Mouse (Mus musculus): ENCODE data around the gene Egr2. TPM values are rescaled to one million over a fixed set of nuclear protein-coding genes. Genes with fewer than 3 reads are reported as not detected.

Egr2 gene
- polyA plus RNA-seq, 1 experiment from 2014 or later = 1.5 TPM

DNA sequence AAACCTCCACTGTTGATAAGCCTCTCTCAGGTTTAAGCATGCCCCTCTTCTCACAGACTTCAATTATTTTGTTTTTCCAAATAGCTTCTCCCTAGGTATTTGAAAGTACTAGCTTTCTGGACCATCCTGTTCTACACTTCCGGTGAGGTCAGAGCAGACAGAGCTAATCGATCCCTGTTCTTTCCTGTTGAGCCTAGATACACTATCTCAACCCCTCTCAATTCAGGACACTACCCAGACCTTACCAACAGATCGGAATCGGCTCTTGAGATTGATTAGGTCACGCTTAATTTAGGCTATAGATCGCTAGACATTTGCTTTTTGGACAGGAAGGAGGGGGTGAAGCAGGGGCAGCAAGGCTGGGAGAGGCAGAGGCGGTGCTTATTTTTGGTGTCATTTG, 22.4 kb upstream of the Egr2 start:
- H3K36me3 ChIP-seq = no peaks in the 10 kb centered on the region
- no peaks in the 10 kb centered on the region for H3K27me3 ChIP-seq (replicated peaks)
- no peaks in the 10 kb centered on the region for H3K9me3 ChIP-seq
- H3K4me2 ChIP-seq (replicated peaks) = no peak overlapping the region
- no peak overlapping the region for H3K4me3 ChIP-seq
- no peak overlapping the region for H3K9ac ChIP-seq
- H3K4me1 ChIP-seq = no peaks in the 10 kb centered on the region
- ATAC-seq (ENCODE audit: low FRiP score, low read depth) = no peak
- no peak overlapping the region for H3K27ac ChIP-seq
- WGBS = 44% methylated on average over 7 of the region's 7 CpGs

DNA sequence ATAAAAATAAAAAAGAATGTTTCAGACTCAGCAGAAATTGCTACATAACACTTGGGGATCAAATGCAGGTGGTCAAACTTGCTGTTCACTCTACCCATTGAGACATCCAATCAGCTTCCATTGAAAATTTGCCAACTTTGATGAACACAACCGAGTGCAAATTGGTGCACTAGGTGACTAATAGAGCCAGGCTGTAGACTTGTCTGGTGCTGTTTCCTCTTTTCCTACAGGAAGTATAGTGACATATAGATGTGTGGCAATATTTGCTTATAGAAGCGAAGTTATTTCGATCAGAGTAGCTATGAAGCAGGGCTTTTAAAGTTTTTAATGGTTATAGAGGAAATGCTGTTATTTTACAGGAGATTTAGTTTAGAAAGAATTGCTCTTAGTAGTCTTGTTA, 16.5 kb upstream of the Egr2 start:
- no peak for ATAC-seq (ENCODE audit: low FRiP score, low read depth)
- H3K4me1 ChIP-seq = no peaks in the 10 kb centered on the region
- no peak overlapping the region for H3K27ac ChIP-seq
- 94% methylated on average over 3 of the region's 3 CpGs for whole genome bisulfite sequencing
- no peak overlapping the region for H3K9ac ChIP-seq
- H3K4me2 ChIP-seq (replicated peaks) = no peak overlapping the region
- no peaks in the 10 kb centered on the region for H3K9me3 ChIP-seq
- no peaks in the 10 kb centered on the region for H3K27me3 ChIP-seq (replicated peaks)
- H3K36me3 ChIP-seq = no peaks in the 10 kb centered on the region
- no peak overlapping the region for H3K4me3 ChIP-seq

DNA sequence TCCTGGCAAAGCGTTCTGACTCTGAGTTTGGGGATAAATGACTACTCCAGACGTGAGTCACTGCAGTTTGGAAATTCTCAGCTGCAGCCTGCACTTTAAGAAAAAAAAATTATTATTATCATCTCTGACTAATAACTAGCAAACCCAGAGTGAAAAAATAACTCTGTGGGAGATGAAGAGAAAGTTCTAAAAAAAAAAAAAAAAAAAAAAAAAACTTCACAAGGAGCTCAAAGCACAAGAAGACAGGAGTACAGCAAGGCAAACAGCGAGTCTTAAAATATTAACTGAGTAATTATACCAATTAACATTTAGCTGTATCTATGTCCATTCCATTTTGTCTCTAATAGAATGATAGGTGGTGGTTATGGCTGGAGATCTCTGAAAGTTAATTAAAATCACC, 11.1 kb upstream of the Egr2 start:
- Histone ChIP-seq H3K9me3 (no peaks in the 10 kb centered on the region), H3K27ac (no peak overlapping the region), H3K4me2 (replicated peaks) (no peak overlapping the region), H3K36me3 (no peaks in the 10 kb centered on the region), H3K4me3 (no peak overlapping the region), H3K4me1 (no peaks in the 10 kb centered on the region), H3K27me3 (replicated peaks) (peaks cover 3% of the 10 kb centered on the region; the same call in 1 of the 2 replicates), H3K9ac (no peak overlapping the region)
- no peak for ATAC-seq (ENCODE audit: low FRiP score, low read depth)
- 88% methylated on average over 3 of the region's 3 CpGs for WGBS

DNA sequence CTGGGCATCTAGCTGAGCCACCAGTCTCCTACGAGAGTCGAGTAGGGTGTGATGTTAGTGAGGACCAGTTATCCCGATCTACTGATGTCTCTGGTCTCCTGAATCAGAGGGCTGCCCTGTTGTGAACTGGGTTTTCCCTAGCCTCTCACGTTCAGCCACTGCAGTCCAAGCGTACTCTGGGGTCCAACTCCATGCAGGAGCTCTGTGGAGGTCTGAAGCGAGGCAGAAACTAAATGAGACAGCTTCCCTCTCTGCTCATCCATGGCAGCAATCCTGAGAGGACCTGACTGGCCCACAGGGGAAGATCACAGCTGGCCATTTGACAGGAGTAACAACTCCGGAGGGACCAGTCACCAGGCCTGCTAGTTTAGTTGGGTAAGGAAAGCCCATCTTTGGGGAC, 10.6 kb upstream of the Egr2 start:
- Histone ChIP-seq H3K4me2 (replicated peaks) (no peak overlapping the region), H3K9me3 (no peaks in the 10 kb centered on the region), H3K4me1 (no peaks in the 10 kb centered on the region), H3K36me3 (no peaks in the 10 kb centered on the region), H3K27me3 (replicated peaks) (peaks cover 3% of the 10 kb centered on the region; the same call in 1 of the 2 replicates), H3K4me3 (no peak overlapping the region), H3K9ac (no peak overlapping the region), H3K27ac (no peak overlapping the region)
- whole genome bisulfite sequencing = 88% methylated on average over 7 of the region's 7 CpGs
- ATAC-seq (ENCODE audit: low FRiP score, low read depth) = no peak

DNA sequence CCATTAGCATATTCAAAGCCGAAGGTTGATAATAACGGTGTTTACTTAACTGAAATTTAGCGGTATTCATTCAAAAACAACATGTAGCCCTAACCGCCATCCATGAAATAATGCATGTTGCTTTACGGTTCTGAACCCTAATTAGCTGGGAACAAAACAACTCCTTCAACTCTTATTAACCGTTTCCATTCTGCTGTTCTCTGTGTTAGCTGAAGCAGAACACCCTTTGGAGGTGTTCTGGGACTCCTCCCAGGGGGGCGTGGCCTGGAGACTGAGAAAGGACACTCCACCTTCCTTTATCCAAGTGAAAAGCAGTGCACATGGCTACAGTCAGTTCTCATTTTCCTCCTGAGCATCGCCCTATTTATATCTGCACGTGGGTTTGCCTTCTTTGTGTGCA, 8.8 kb upstream of the Egr2 start:
- Histone ChIP-seq H3K36me3 (no peaks in the 10 kb centered on the region), H3K9me3 (no peaks in the 10 kb centered on the region), H3K4me2 (replicated peaks) (no peak overlapping the region), H3K27ac (no peak overlapping the region), H3K4me3 (no peak overlapping the region), H3K27me3 (replicated peaks) (peaks cover 6% of the 10 kb centered on the region; the same call in 1 of the 2 replicates), H3K4me1 (no peaks in the 10 kb centered on the region), H3K9ac (no peak overlapping the region)
- 68% methylated on average over 9 of the region's 9 CpGs for WGBS
- ATAC-seq (ENCODE audit: low FRiP score, low read depth) = no peak

DNA sequence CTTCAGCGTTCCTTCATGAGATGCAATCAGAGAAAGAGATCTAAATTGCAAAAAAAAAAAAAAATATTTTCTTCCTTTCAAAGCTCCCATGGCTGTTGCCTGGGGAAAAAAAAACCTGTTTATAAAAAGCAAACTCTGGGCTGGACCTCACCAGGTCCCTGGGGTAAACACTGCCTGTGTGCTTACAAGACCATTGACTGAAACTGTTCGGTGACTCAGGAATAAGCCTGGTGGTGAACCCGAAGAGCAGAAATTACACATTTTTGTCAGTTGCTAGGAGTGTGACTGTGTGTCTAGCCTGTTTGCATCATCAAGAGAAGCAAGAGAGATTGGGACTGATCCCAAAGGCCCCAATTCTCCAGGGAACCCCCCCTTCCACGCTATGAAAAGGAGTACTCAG, 5.5 kb upstream of the Egr2 start:
- no peaks in the 10 kb centered on the region for H3K36me3 ChIP-seq
- no peaks in the 10 kb centered on the region for H3K9me3 ChIP-seq
- ATAC-seq (ENCODE audit: low FRiP score, low read depth) = no peak
- H3K9ac ChIP-seq = no peak overlapping the region
- 76% methylated on average over 4 of the region's 4 CpGs for WGBS
- no peaks in the 10 kb centered on the region for H3K4me1 ChIP-seq
- H3K27me3 ChIP-seq (replicated peaks) = peaks cover 29% of the 10 kb centered on the region
- H3K4me2 ChIP-seq (replicated peaks) = no peak overlapping the region
- H3K27ac ChIP-seq = no peak overlapping the region
- no peak overlapping the region for H3K4me3 ChIP-seq

DNA sequence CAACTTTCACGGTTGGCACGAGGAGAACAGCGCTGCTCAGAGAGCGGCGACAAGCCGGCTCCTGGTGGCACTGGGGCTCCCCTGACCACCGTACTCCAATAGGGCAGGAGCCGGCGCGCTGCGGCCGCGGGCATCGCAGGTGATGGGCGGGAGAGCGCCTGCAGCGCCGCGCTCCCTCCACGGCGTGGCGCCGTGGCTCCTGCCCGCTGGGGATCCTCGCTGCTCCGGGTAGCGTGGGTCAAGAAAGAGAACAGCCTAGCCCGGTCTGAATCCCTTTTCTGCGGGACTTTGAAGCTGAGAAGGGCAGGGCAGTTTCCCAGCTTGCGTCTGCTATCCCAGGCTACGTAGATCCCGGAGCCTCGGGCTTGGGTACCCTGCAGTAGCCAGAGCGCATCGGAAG, 697 bp downstream of the Egr2 start:
- peaks cover 46% of the 10 kb centered on the region for H3K4me1 ChIP-seq
- under 1% methylated on average over 35 of the region's 35 CpGs for WGBS
- H3K9me3 ChIP-seq = no peaks in the 10 kb centered on the region
- H3K27me3 ChIP-seq (replicated peaks) = peaks cover 82% of the 10 kb centered on the region
- no peak overlapping the region for H3K9ac ChIP-seq
- H3K27ac ChIP-seq = no peak overlapping the region
- peak; percentile 43 for ATAC-seq (ENCODE audit: low FRiP score, low read depth)
- H3K4me3 ChIP-seq = peak overlapping the region; percentile 54
- H3K36me3 ChIP-seq = no peaks in the 10 kb centered on the region
- peak overlapping the region; percentile 81 for H3K4me2 ChIP-seq (replicated peaks)

DNA sequence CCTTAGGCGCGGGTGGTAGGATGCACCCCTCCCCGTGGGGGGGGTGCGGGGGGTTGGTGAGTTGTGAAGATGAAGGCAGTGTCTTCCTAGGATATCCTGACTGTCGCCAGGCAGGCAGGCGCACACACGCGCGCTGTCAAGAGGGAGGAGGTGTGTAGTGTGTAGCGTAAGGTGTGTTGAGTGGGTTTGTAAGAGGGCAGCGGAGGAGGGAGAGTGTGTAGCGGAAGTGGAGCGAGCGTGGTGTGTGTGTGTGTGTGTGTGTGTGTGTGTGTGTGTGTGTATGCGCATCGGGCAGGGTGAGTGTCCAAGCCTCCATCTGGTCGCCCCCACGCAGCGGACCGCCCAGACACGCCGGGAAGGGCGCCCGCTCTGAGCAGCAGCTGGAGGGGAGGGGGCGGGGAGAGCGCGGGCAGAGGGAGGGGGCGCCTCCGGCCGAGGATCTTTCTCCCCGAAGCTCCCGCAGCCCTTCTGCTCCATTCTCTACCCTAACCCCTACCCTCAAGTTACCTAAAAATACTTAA, 1.4 kb downstream of the Egr2 start:
- H3K27ac ChIP-seq = no peak overlapping the region
- H3K4me2 ChIP-seq (replicated peaks) = peak overlapping the region; percentile 81
- peak overlapping the region; percentile 54 for H3K4me3 ChIP-seq
- peaks cover 46% of the 10 kb centered on the region for H3K4me1 ChIP-seq
- ATAC-seq (ENCODE audit: low FRiP score, low read depth) = peak; percentile 45
- WGBS = under 1% methylated on average over 29 of the region's 32 CpGs
- H3K36me3 ChIP-seq = no peaks in the 10 kb centered on the region
- no peaks in the 10 kb centered on the region for H3K9me3 ChIP-seq
- peaks cover 86% of the 10 kb centered on the region for H3K27me3 ChIP-seq (replicated peaks)
- H3K9ac ChIP-seq = no peak overlapping the region

DNA sequence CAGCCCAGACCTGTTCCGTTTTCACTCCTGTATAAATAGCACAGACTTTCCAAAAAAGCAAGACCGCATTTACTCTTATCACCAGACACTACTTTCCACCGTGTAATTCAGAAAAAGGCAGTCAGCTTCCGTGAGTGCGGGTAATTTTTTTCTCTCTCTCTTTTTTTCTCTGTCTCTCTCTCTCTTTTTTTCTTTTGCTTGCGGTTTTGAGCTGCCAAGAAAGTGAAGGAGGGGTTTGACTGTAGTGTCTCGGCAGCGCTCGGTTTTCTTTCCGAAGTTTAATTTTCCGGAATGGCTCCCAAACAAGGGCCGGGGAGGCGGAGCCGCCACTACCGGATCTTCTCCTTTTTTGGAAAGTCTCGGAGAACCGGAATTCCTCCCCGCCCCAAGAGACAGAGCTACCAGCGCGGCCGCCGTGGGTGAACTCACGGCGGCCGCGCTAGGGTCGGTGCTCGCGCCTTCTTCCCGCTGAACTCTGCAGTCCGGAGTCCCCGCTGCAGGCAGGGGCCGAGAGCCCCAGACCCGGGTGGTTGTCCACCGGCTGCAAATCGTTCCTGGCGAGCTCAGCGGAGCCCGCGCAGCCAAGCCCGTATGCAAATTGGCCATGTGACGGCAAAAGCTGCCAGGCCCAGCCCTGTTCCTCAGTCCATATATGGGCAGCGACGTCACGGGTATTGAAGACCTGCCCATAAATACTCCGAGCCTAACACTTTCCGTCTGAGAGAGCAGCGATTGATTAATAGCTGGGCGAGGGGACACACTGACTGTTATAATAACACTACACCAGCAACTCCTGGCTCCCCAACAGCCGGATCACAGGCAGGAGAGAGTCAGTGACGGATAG, 2.1 kb downstream of the Egr2 start:
- peak; percentile 78 for ATAC-seq (ENCODE audit: low FRiP score, low read depth)
- H3K27ac ChIP-seq = no peak overlapping the region
- no peaks in the 10 kb centered on the region for H3K36me3 ChIP-seq
- H3K9me3 ChIP-seq = no peaks in the 10 kb centered on the region
- whole genome bisulfite sequencing = under 1% methylated on average over 51 of the region's 51 CpGs
- H3K4me3 ChIP-seq = peak overlapping the region; percentile 54
- 0 out of 2 replicates have a peak overlapping the region, but pooled peaks have one; percentile 36 for H3K9ac ChIP-seq
- peak overlapping the region; percentile 81 for H3K4me2 ChIP-seq (replicated peaks)
- H3K4me1 ChIP-seq = peaks cover 46% of the 10 kb centered on the region
- peaks cover 93% of the 10 kb centered on the region for H3K27me3 ChIP-seq (replicated peaks)

DNA sequence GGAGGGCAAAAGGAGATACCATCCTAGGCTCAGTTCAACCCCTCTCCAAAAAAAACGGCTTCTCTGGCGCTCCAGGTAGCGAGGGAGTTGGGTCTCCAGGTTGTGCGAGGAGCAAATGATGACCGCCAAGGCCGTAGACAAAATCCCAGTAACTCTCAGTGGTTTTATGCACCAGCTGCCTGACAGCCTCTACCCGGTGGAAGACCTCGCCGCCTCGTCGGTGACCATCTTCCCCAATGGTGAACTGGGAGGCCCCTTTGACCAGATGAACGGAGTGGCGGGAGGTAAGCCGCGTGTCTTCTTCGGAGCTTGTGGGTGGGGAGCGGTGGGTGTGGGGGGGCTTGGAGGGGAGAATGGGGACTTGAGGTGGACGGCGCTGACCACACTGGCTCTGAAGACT, 2.8 kb downstream of the Egr2 start:
- Histone ChIP-seq H3K9ac (no peak overlapping the region), H3K36me3 (no peaks in the 10 kb centered on the region), H3K27me3 (replicated peaks) (peaks cover 95% of the 10 kb centered on the region), H3K4me2 (replicated peaks) (peak overlapping the region; percentile 81), H3K4me3 (peak overlapping the region; percentile 54), H3K27ac (no peak overlapping the region), H3K9me3 (no peaks in the 10 kb centered on the region), H3K4me1 (peaks cover 46% of the 10 kb centered on the region)
- ATAC-seq (ENCODE audit: low FRiP score, low read depth) = no peak
- under 1% methylated on average over 19 of the region's 19 CpGs for WGBS

DNA sequence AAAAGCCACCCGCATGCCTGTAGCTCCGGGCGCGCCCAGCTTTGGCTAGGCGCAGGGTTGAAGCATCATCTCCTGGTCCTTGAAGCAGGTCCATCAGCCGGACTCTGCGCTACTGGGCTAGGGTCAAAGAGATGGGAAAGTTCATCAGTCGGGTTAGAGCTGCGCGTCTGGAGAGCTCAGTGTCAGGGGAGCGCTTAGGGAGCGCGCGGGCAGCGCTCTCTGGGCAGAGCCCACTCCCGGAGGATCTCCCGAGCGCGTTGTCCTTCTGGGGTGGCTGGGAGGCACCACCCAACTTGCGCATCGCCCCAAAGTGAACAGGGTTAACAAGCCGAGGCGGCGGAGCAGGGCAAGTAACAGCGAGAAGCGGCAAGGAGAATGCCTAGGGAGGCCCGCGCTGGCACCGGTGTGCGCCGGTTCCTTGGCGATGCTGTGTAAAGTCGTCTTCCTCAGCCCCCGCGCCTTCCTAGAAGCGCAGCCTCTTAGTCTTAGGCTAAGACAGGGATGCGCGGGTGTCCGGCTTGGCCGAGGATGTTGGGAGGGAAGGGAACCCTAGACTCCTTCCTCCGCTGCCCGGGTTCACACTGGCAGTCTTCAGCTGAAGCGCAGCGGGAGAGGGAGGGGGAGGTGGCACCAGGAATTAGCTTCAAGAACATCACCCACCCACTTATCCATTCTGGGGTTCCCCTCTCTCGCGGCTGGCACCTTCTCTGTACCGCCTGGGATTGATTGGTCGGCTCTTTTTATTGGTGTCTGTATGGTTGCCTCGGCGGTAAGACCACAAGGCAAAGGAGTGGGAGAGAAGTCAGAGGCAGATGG, 3.5 kb downstream of the Egr2 start:
- no peaks in the 10 kb centered on the region for H3K9me3 ChIP-seq
- H3K9ac ChIP-seq = no peak overlapping the region
- peak overlapping the region; percentile 81 for H3K4me2 ChIP-seq (replicated peaks)
- ATAC-seq (ENCODE audit: low FRiP score, low read depth) = no peak
- H3K36me3 ChIP-seq = no peaks in the 10 kb centered on the region
- H3K4me3 ChIP-seq = peak overlapping the region; percentile 54
- 1% methylated on average over 50 of the region's 50 CpGs for WGBS
- peaks cover 46% of the 10 kb centered on the region for H3K4me1 ChIP-seq
- H3K27ac ChIP-seq = no peak overlapping the region
- H3K27me3 ChIP-seq (replicated peaks) = peaks cover 88% of the 10 kb centered on the region

DNA sequence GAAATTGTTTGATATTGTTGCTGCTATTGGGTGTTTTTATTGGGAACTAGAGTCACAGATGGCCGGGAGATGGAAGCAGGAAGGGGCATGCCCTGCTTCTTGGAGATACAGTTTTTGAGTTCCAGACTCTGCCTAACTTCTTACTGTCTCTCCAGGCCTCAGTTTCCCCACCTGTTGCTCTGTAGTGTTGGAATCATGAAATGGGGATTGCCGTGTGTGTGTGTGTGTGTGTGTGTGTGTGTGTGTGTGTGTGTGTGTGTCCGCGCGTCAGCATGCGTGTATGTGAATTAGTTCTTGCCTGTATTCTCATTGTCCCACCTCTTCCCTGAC, 4.1 kb downstream of the Egr2 start:
- WGBS = 37% methylated on average over 6 of the region's 6 CpGs
- peaks cover 46% of the 10 kb centered on the region for H3K4me1 ChIP-seq
- H3K27ac ChIP-seq = no peak overlapping the region
- H3K9me3 ChIP-seq = no peaks in the 10 kb centered on the region
- H3K9ac ChIP-seq = no peak overlapping the region
- H3K4me2 ChIP-seq (replicated peaks) = peak overlapping the region; percentile 81; the same call in 1 of the 2 replicates
- no peaks in the 10 kb centered on the region for H3K36me3 ChIP-seq
- 0 out of 2 replicates have a peak overlapping the region, but pooled peaks have one; percentile 54 for H3K4me3 ChIP-seq
- H3K27me3 ChIP-seq (replicated peaks) = peaks cover 82% of the 10 kb centered on the region
- no peak for ATAC-seq (ENCODE audit: low FRiP score, low read depth)

Data from neural tube, embryonic 12.5 days (tissue).